ENCODE assay signal across 8 mouse cellular contexts in genomic region chr11:113619420-113620080, GRCm38 (mm10). TPM values are rescaled to one million over a fixed set of nuclear protein-coding genes. Genes with fewer than 3 reads are reported as not detected.
DNase-seq lines count a peak whose midpoint lies in the region; ATAC-seq and TF ChIP-seq lines count a peak whose summit lies in the region.

No protein-coding gene starts in this region.

- ATAC-seq in embryonic facial prominence, embryonic 12.5 days (ENCODE audit: insufficient number of reproducible peaks, insufficient read depth, low FRiP score, low TSS enrichment) = no peak
- peak; percentile 45 for ATAC-seq in hindbrain, embryonic 16.5 days
- peak; percentile 4; the same call in 1 of the 2 replicates for ATAC-seq in midbrain, postnatal 0 days (ENCODE audit: low FRiP score)

- H3K4me2 ChIP-seq in embryonic facial prominence, embryonic 12.5 days (replicated peaks) = peak overlapping the region; percentile 97
- H3K4me2 ChIP-seq in hindbrain, embryonic 16.5 days (ENCODE audit: low read length) = peak overlapping the region; percentile 98
- peak overlapping the region; percentile 93 for H3K4me2 ChIP-seq in midbrain, postnatal 0 days (ENCODE audit: low read depth, low read length, poor library complexity, severe bottlenecking)

- DNase-seq in left cerebral cortex, adult 2 months (ENCODE audit: extremely low spot score in 1 of 2, low spot score in 2 of 2) = no peak
- DNase-seq in left cerebral cortex, postnatal 14 days (ENCODE audit: low spot score in 2 of 2) = no peak
- DNase-seq in midbrain, postnatal 0 days (ENCODE audit: low spot score) = no peak
- no peak for DNase-seq in ovary, postnatal 36 days (ENCODE audit: low spot score)
- DNase-seq in thymus, adult 18-20 months = no peak
- no peak for DNase-seq in adrenal gland, postnatal 36 days

- H3K9me3 ChIP-seq in embryonic facial prominence, embryonic 12.5 days = no peaks in the 10 kb centered on the region
- no peaks in the 10 kb centered on the region for H3K9me3 ChIP-seq in hindbrain, embryonic 16.5 days (ENCODE audit: control insufficient read depth, low read length)
- no peaks in the 10 kb centered on the region for H3K9me3 ChIP-seq in midbrain, postnatal 0 days (ENCODE audit: low read length)

- intact Hi-C loops in left cerebral cortex, adult 2 months (cut with DNase I) = loop anchor here (5.0 to 10.0 kb wide), 3 partner anchors 102 to 445 kb away; no protein-coding TSS in a partner anchor
- intact Hi-C loops in left cerebral cortex, postnatal 14 days (cut with DNase I) = loop anchor here (10.0 kb wide), 1 partner anchor 105 kb away; no protein-coding TSS in a partner anchor

- peak overlapping the region; percentile 80 for H3K27ac ChIP-seq in left cerebral cortex, adult 2 months
- H3K27ac ChIP-seq in embryonic facial prominence, embryonic 12.5 days = no peak overlapping the region
- peak overlapping the region; percentile 76; the same call in 1 of the 2 replicates for H3K27ac ChIP-seq in hindbrain, embryonic 16.5 days (ENCODE audit: low read depth, low read length)
- no peak overlapping the region for H3K27ac ChIP-seq in midbrain, postnatal 0 days (ENCODE audit: low read depth, low read length)

- H3K36me3 ChIP-seq in embryonic facial prominence, embryonic 12.5 days = no peaks in the 10 kb centered on the region
- 0 out of 2 replicates have a peak, but pooled peaks cover 2% of the 10 kb centered on the region for H3K36me3 ChIP-seq in hindbrain, embryonic 16.5 days (ENCODE audit: control insufficient read depth, insufficient read depth, low read length)
- peaks cover 3% of the 10 kb centered on the region; the same call in 1 of the 2 replicates for H3K36me3 ChIP-seq in midbrain, postnatal 0 days (ENCODE audit: insufficient read depth, low read length)

- peaks cover 45% of the 10 kb centered on the region for H3K27me3 ChIP-seq in embryonic facial prominence, embryonic 12.5 days
- 0 out of 2 replicates have a peak, but pooled peaks cover 2% of the 10 kb centered on the region for H3K27me3 ChIP-seq in hindbrain, embryonic 16.5 days (replicated peaks; ENCODE audit: control insufficient read depth, insufficient read depth, low read length)
- peaks cover 5% of the 10 kb centered on the region; the same call in 1 of the 2 replicates for H3K27me3 ChIP-seq in midbrain, postnatal 0 days (ENCODE audit: insufficient read depth, low read length)

- TF ChIP-seq CTCF in left cerebral cortex, adult 2 months (IDR thresholded peaks at IDR 0.05) = no peak
- no peak for TF ChIP-seq CTCF in midbrain, postnatal 0 days (IDR thresholded peaks at IDR 0.05)

- H3K4me1 ChIP-seq in embryonic facial prominence, embryonic 12.5 days = peaks cover 17% of the 10 kb centered on the region
- H3K4me1 ChIP-seq in hindbrain, embryonic 16.5 days (ENCODE audit: control insufficient read depth, insufficient read depth, low read depth, low read length) = peaks cover 24% of the 10 kb centered on the region
- H3K4me1 ChIP-seq in midbrain, postnatal 0 days (ENCODE audit: insufficient read depth, low read length) = peaks cover 3% of the 10 kb centered on the region; the same call in 1 of the 2 replicates

- H3K9ac ChIP-seq in embryonic facial prominence, embryonic 12.5 days = peak overlapping the region; percentile 56
- peak overlapping the region; percentile 82 for H3K9ac ChIP-seq in hindbrain, embryonic 16.5 days (ENCODE audit: low read depth, low read length)
- peak overlapping the region; percentile 62 for H3K9ac ChIP-seq in midbrain, postnatal 0 days (replicated peaks; ENCODE audit: low read length, poor library complexity, severe bottlenecking)

- WGBS in embryonic facial prominence, embryonic 12.5 days = 4% methylated on average over 31 of the region's 31 CpGs
- 2% methylated on average over 31 of the region's 31 CpGs for WGBS in hindbrain, embryonic 16.5 days
- under 1% methylated on average over 29 of the region's 31 CpGs for WGBS in midbrain, postnatal 0 days

- H3K4me3 ChIP-seq in left cerebral cortex, adult 2 months = peak overlapping the region; percentile 60
- H3K4me3 ChIP-seq in embryonic facial prominence, embryonic 12.5 days = peak overlapping the region; percentile 47
- peak overlapping the region; percentile 70 for H3K4me3 ChIP-seq in hindbrain, embryonic 16.5 days (ENCODE audit: low read length)
- peak overlapping the region; percentile 56 for H3K4me3 ChIP-seq in midbrain, postnatal 0 days (ENCODE audit: low read depth, low read length)

RNA-seq across cellular contexts. Expression of gene Sstr2, which starts 0.4 kb away (rescaled TPM):
- total RNA-seq in left cerebral cortex, adult 2 months (2021) = 10 to 100 TPM; 30.4 to 33.8 TPM
- 10 to 100 TPM; 35.7 to 36.2 TPM for total RNA-seq in left cerebral cortex, postnatal 14 days (2021)
- polyA plus RNA-seq in embryonic facial prominence, embryonic 12.5 days (2016; fragmentation: Nextera tagmentation; extraction: Ambion mirVana) = 3.0 and 3.3 TPM in 2 replicates
- 32.3 and 32.5 TPM in 2 replicates for polyA plus RNA-seq in hindbrain, embryonic 16.5 days (2015; fragmentation: Nextera tagmentation; extraction: Ambion mirVana)
- total RNA-seq in midbrain, postnatal 0 days (2014; rRNA removed) = 16.4 and 26.3 TPM in 2 replicates
- polyA plus RNA-seq in midbrain, postnatal 0 days (2015; fragmentation: Nextera tagmentation; extraction: Ambion mirVana) = 8.8 and 10.2 TPM in 2 replicates
- 1 to 10 TPM; 1.6 to 3.9 TPM for total RNA-seq in adrenal gland, postnatal 36 days (2021)

RNA-seq across cellular contexts. Expression of gene Cog1, which starts 29.4 kb away (rescaled TPM):
- total RNA-seq in left cerebral cortex, adult 2 months (2021) = 10 to 100 TPM; 50.3 to 52.3 TPM
- total RNA-seq in left cerebral cortex, postnatal 14 days (2021) = 10 to 100 TPM; 36.8 to 38.7 TPM
- polyA plus RNA-seq in embryonic facial prominence, embryonic 12.5 days (2016; fragmentation: Nextera tagmentation; extraction: Ambion mirVana) = 28.9 and 31.1 TPM in 2 replicates
- 35.3 and 38.5 TPM in 2 replicates for polyA plus RNA-seq in hindbrain, embryonic 16.5 days (2015; fragmentation: Nextera tagmentation; extraction: Ambion mirVana)
- total RNA-seq in midbrain, postnatal 0 days (2014; rRNA removed) = 55.8 and 59.0 TPM in 2 replicates
- polyA plus RNA-seq in midbrain, postnatal 0 days (2015; fragmentation: Nextera tagmentation; extraction: Ambion mirVana) = 28.3 and 31.3 TPM in 2 replicates
- total RNA-seq in adrenal gland, postnatal 36 days (2021) = 10 to 100 TPM; 35.4 to 39.5 TPM

RNA-seq across cellular contexts. Expression of gene Slc39a11, which starts 30.3 kb away (rescaled TPM):
- 10 to 100 TPM; 12.4 to 13.3 TPM for total RNA-seq in left cerebral cortex, adult 2 months (2021)
- total RNA-seq in left cerebral cortex, postnatal 14 days (2021) = 10 to 100 TPM; 13.9 to 15.3 TPM
- polyA plus RNA-seq in embryonic facial prominence, embryonic 12.5 days (2016; fragmentation: Nextera tagmentation; extraction: Ambion mirVana) = 21.4 TPM in 2 replicates
- 37.1 and 40.1 TPM in 2 replicates for polyA plus RNA-seq in hindbrain, embryonic 16.5 days (2015; fragmentation: Nextera tagmentation; extraction: Ambion mirVana)
- total RNA-seq in midbrain, postnatal 0 days (2014; rRNA removed) = 56.0 and 62.5 TPM in 2 replicates
- 35.9 and 40.4 TPM in 2 replicates for polyA plus RNA-seq in midbrain, postnatal 0 days (2015; fragmentation: Nextera tagmentation; extraction: Ambion mirVana)
- total RNA-seq in adrenal gland, postnatal 36 days (2021) = 10 to 100 TPM; 27.4 to 27.7 TPM

Comparison
In these comparisons a context has a peak if more than half of its experiments do, and no peak if none do; other contexts are left out.
1. H3K27ac ChIP-seq: peak in left cerebral cortex, adult 2 months (single experiment) and hindbrain, embryonic 16.5 days (single experiment); none in embryonic facial prominence, embryonic 12.5 days (single experiment) and midbrain, postnatal 0 days (single experiment).
2. Peak in every context shown above with its lines, with median percentiles within 50 percentile points of each other: H3K4me3 ChIP-seq, H3K4me2 ChIP-seq and H3K9ac ChIP-seq.